Mouse (Mus musculus): ENCODE measurements around the gene Ccn6.

DNA sequence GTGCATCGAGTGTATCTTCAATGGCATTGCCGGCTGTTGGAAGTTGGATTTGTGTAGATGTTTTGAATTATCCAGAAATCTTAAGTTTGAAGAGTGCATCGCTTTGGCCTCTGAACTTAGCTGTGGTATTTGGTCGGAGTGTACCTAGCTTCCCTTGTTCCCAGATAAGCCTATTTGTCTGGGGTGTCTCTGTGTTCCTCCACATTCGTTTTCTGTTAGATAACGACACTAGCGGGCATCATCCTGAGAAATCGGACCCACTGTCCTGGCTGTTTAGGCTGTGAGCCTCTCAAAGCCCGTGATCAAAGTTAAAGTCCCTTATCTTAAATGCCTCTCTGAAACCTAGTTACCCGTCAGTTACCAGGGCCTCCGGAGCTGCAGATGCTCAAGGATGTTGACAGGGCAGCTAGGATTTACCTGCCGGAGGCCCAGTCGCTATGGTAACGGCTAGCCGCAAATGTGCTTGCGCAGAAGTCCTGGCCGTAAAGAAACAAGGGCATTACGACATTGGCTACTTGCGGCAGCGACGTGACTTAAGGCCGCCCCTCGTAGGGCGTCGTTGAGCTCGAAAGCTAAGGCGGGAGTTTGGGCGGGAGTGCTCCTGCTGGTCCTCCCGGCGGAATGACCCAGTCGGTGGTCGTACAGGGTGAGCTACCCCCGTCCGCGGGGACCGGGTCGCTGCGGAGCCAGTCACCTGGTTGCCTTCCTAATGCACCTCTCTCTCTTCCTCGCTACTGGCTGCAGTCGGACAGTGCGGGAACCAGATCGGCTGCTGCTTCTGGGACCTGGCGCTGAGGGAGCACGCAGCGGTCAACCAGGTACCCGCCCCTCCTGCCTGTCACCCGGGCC, 29.9 kb downstream of the Ccn6 start, which contains the start of the genes Fam229b and Tube1:
- TF ChIP-seq GATA1 (IDR thresholded peaks at IDR 0.05; ENCODE audit: borderline replicate concordance, low read length) (no peak), FLI1 (IDR thresholded peaks at IDR 0.05; ENCODE audit: low read length) (no peak)

Data from megakaryocyte, embryonic 14.5 days (primary cell).